Mouse (Mus musculus): Measurements from ENCODE around the gene Sbk2. TPM values are rescaled to one million over a fixed set of nuclear protein-coding genes. Genes with fewer than 3 reads are reported as not detected.

The Sbk2 gene
- polyA plus RNA-seq, 1 experiment from 2014 or later: 0.30 TPM

- Histone ChIP-seq H3K4me1 (peaks cover 52% of the 10 kb centered on the region), H3K9ac (no peak within 1 kb of the TSS), H3K9me3 (no peaks in the 10 kb centered on the region), H3K27me3 (replicated peaks) (no peaks in the 10 kb centered on the region), H3K27ac (peak within 1 kb of the TSS; percentile 93), H3K4me2 (peak within 1 kb of the TSS; percentile 57), H3K36me3 (peaks cover 6% of the 10 kb centered on the region; the same call in 1 of the 2 replicates), H3K4me3 (replicated peaks) (no peak within 1 kb of the TSS)
- WGBS: 6% methylated on average over 6 of the region's 6 CpGs
- ATAC-seq (ENCODE audit: insufficient read depth, low FRiP score, low read depth): peak; percentile 56
Observed at GRCm38 (mm10) chr7:4925441-4926381, 38.5 kb downstream of the Sbk2 start, which contains the start of gene Ssc5d. Gene Ssc5d, plus strand, starts transcription at chr7:4925785.

DNA sequence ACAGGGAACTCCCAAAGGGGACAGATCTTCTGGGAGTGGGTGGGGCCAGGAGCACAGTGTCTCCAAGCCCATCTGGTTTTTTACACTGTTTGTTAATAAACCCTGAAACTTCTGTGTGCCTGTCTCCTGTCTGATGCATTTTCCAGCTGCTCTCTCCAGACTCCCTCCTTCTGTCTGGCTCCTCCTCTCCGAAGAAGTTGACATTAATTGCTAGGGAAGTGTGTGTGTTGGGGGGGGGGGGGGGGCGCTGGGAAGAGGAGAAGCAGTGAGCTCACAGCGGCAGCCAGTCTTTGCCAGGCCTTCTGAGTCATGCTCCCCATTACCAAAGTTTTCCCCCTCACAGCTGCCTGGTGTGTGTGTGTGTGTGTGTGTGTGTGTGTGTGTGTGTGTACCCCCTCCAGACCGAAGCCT lies 39.3 kb downstream of the Sbk2 start:
- 2% methylated on average over 4 of the region's 4 CpGs for WGBS
- Histone ChIP-seq H3K27me3 (replicated peaks) (no peaks in the 10 kb centered on the region), H3K9ac (no peak overlapping the region), H3K4me1 (peaks cover 52% of the 10 kb centered on the region), H3K27ac (peak overlapping the region; percentile 93), H3K9me3 (no peaks in the 10 kb centered on the region), H3K36me3 (peaks cover 14% of the 10 kb centered on the region), H3K4me2 (peak overlapping the region; percentile 57), H3K4me3 (replicated peaks) (no peak overlapping the region)
- peak; percentile 24 for ATAC-seq (ENCODE audit: insufficient read depth, low FRiP score, low read depth)

GRCm38 (mm10) chr7:4924483-4924882 lies 39.7 kb downstream of the Sbk2 start:
- H3K27me3 ChIP-seq (replicated peaks): no peaks in the 10 kb centered on the region
- H3K9ac ChIP-seq: no peak overlapping the region; the same call in 1 of the 2 replicates
- peaks cover 19% of the 10 kb centered on the region for H3K36me3 ChIP-seq
- no peak overlapping the region for H3K4me3 ChIP-seq (replicated peaks)
- H3K9me3 ChIP-seq: no peaks in the 10 kb centered on the region
- WGBS: 2% methylated on average over 4 of the region's 4 CpGs
- H3K27ac ChIP-seq: peak overlapping the region; percentile 93
- ATAC-seq (ENCODE audit: insufficient read depth, low FRiP score, low read depth): no peak
- H3K4me2 ChIP-seq: peak overlapping the region; percentile 57
- peaks cover 52% of the 10 kb centered on the region for H3K4me1 ChIP-seq

DNA sequence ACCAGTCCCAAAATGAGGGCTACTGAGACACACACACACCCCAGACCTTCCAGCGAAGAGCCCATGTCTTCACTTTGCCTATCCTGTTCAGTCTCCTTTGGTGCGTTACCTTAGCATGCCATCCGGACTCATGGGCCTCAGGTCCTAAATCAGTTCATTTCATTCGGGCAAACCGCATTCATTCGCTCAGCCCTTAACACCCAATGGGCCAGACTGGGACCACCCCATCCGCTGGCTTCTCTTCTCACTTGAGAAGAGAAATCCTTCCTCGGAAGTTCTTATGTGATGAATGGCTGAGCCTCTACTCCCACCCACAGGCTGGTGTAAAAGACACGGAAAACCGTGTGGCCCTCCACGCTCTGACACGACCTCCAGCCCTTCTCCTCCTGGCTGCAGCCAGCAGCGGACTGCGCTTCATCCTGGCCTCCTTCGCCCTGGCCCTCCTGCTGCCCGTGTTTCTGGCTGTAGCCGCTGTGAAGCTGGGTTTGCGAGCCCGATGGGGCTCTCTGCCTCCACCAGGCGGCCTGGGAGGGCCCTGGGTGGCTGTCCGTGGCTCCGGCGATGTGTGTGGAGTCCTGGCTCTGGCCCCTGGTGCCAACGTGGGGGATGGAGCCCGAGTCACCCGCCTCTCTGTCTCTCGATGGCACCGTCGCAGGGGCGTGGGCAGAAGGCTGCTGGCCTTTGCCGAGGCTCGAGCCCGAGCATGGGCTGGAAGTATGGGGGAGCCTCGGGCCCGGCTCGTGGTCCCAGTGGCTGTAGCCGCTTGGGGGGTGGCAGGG lies 40.4 kb downstream of the Sbk2 start:
- WGBS: 8% methylated on average over 37 of the region's 37 CpGs
- no peak for ATAC-seq (ENCODE audit: insufficient read depth, low FRiP score, low read depth)
- peak overlapping the region; percentile 13 for H3K4me3 ChIP-seq (replicated peaks)
- no peaks in the 10 kb centered on the region for H3K9me3 ChIP-seq
- H3K4me2 ChIP-seq: peak overlapping the region; percentile 57
- no peak overlapping the region; the same call in 1 of the 2 replicates for H3K9ac ChIP-seq
- H3K36me3 ChIP-seq: peaks cover 26% of the 10 kb centered on the region
- H3K27ac ChIP-seq: peak overlapping the region; percentile 93
- peaks cover 52% of the 10 kb centered on the region for H3K4me1 ChIP-seq
- H3K27me3 ChIP-seq (replicated peaks): no peaks in the 10 kb centered on the region

DNA sequence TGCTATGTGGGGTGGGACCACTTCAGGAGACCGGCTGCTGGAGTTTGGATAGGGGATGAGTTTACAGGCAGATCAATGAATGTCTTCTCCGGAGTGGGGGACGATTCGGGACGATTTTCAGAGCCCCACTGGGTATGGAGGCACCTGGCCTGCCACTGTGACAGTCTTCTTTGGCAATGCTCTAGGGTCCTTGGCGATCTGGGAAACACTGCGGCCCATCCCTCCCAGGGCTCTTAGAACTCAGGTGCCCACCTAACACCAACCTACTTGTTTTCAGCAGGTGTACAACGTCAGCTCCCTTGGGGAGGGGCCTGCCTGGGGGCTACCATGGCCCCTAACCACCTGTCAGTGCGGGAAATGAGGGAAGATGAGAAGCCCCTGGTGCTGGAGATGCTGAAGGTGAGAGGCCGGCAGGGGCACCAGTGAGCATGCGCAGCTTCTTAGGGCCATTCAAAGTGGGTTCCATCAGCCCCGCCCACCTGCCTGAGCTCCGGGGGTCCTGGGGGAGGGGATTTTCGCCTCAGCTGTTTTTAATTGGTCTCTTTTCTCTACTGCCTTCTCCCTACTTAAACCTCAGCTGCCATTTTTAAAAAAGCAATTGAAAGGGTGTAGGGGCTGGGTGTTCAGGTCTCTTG lies 41.2 kb downstream of the Sbk2 start:
- no peaks in the 10 kb centered on the region for H3K9me3 ChIP-seq
- 2% methylated on average over 14 of the region's 14 CpGs for WGBS
- peak overlapping the region; percentile 93 for H3K27ac ChIP-seq
- peaks cover 31% of the 10 kb centered on the region for H3K36me3 ChIP-seq
- no peak overlapping the region for H3K9ac ChIP-seq
- peak overlapping the region; percentile 26 for H3K4me3 ChIP-seq (replicated peaks)
- H3K4me1 ChIP-seq: peaks cover 52% of the 10 kb centered on the region
- ATAC-seq (ENCODE audit: insufficient read depth, low FRiP score, low read depth): no peak
- peak overlapping the region; percentile 57 for H3K4me2 ChIP-seq
- no peaks in the 10 kb centered on the region for H3K27me3 ChIP-seq (replicated peaks)

DNA sequence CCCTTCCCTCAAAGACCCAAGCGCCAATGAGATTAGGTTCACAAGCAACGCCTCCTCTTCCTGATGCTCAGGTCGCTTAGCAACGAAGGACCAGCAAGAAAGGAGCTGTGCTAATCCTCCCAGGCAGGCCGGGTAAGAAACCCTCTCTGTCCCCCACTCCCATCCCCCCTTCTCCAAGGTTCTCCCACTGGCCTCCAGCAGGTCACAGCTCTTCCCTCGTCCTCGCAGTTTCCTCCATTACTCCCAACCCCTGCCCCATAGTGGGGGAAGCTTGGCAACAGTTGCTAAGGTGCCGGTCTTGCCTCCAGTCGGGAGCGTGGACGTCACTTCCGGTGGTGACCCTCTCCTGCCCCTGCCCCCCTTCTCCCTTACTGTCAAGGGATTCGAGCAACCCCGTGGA lies 41.7 kb downstream of the Sbk2 start:
- H3K4me3 ChIP-seq (replicated peaks): peak overlapping the region; percentile 26
- no peak for ATAC-seq (ENCODE audit: insufficient read depth, low FRiP score, low read depth)
- H3K27me3 ChIP-seq (replicated peaks): no peaks in the 10 kb centered on the region
- WGBS: 2% methylated on average over 14 of the region's 14 CpGs
- H3K9me3 ChIP-seq: no peaks in the 10 kb centered on the region
- peak overlapping the region; percentile 93; the same call in 1 of the 2 replicates for H3K27ac ChIP-seq
- no peak overlapping the region for H3K9ac ChIP-seq
- H3K4me1 ChIP-seq: peaks cover 52% of the 10 kb centered on the region
- peak overlapping the region; percentile 57 for H3K4me2 ChIP-seq
- peaks cover 31% of the 10 kb centered on the region for H3K36me3 ChIP-seq

DNA sequence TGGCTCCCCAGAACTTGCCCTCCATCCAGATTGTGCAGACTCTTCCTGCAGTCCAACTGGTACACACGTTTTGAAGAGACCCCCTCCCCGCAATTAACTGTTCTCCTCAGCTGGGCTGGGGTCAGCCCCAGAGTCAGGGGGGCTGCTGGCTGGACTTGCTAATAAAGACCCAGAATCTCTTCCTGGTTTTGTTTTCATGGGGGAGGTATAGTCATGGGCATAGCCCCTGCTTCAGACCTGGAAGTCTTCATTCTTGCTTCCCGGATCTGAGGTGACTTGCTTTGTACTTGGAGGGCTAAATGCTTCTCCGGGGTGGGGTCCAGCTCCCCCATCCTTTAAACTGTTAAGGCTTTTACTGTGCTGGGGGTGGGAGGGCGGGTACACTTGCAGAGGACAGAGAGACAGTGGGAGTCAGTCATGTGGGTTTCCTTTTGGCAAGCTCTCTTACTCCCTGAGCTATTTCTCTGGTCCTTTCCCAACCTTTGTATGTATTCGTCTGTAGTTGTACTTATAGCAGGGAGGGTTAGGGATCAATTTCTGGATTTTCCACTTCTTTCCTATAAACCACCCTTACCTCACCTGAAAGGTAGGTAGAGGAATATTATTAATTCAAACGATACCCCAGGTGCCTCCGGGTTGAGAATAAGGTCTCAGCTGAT lies 42.3 kb downstream of the Sbk2 start, which contains the start of gene Nat14:
Gene Nat14, plus strand, starts transcription at position 205 of the 659 bp plus-strand sequence.
- 29% methylated on average over 8 of the region's 8 CpGs for WGBS
- peak within 1 kb of the TSS; percentile 57 for H3K4me2 ChIP-seq
- H3K4me3 ChIP-seq (replicated peaks): peak within 1 kb of the TSS; percentile 26
- no peak within 1 kb of the TSS for H3K9ac ChIP-seq
- H3K27me3 ChIP-seq (replicated peaks): no peaks in the 10 kb centered on the region
- peaks cover 50% of the 10 kb centered on the region for H3K4me1 ChIP-seq
- no peaks in the 10 kb centered on the region for H3K9me3 ChIP-seq
- H3K27ac ChIP-seq: peak within 1 kb of the TSS; percentile 93
- ATAC-seq (ENCODE audit: insufficient read depth, low FRiP score, low read depth): no peak
- H3K36me3 ChIP-seq: peaks cover 31% of the 10 kb centered on the region

DNA sequence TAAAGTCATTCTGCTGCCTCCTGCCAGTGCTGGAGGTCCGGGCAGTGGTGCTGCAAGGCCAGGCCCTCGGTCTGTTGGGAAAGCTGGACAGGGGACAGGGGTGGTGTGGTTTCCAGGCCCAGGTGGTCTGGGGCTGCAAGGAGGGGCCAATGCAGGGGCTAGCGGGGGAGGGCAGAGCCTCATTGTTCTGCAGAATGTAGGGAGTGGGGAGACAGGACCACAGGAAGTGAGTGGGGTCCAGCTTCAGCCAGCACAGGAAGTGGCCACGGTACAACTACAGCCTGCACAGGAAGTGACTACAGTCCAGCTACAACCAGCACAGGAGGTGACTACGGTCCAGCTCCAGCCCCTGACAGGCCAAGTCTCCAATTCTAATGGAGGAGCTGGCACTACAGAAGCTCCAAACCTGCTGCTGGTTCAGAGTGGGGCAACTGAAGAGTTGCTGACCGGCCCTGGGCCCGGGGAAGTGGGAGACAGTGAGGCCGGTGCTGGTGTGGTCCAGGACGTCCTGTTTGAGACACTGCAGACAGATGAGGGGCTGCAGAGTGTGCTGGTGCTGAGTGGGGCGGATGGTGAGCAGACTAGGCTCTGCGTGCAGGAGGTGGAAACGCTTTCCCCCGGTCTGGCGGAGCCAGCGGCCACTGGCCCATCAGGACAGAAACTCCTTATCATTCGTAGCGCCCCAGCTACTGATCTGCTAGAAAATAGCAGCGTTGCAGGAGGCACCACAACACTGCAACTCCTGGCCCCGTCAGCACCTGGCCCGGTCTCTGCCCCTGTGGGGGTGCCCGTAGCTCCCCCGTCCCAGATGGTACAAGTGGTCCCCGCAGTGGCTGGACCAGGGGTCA lies 43.0 kb downstream of the Sbk2 start:
- peaks cover 31% of the 10 kb centered on the region for H3K36me3 ChIP-seq
- H3K27ac ChIP-seq: peak overlapping the region; percentile 59
- peaks cover 50% of the 10 kb centered on the region for H3K4me1 ChIP-seq
- no peak overlapping the region for H3K4me2 ChIP-seq
- 58% methylated on average over 23 of the region's 23 CpGs for whole genome bisulfite sequencing
- no peak for ATAC-seq (ENCODE audit: insufficient read depth, low FRiP score, low read depth)
- no peaks in the 10 kb centered on the region for H3K27me3 ChIP-seq (replicated peaks)
- no peak overlapping the region for H3K4me3 ChIP-seq (replicated peaks)
- no peaks in the 10 kb centered on the region for H3K9me3 ChIP-seq
- no peak overlapping the region for H3K9ac ChIP-seq

GRCm38 (mm10) chr7:4920496-4920895 lies 43.7 kb downstream of the Sbk2 start:
- Histone ChIP-seq H3K4me3 (replicated peaks) (no peak overlapping the region), H3K27ac (peak overlapping the region; percentile 59), H3K36me3 (peaks cover 31% of the 10 kb centered on the region), H3K27me3 (replicated peaks) (no peaks in the 10 kb centered on the region), H3K9ac (no peak overlapping the region), H3K9me3 (no peaks in the 10 kb centered on the region), H3K4me2 (no peak overlapping the region), H3K4me1 (peaks cover 48% of the 10 kb centered on the region)
- 89% methylated on average over 19 of the region's 19 CpGs for WGBS
- no peak for ATAC-seq (ENCODE audit: insufficient read depth, low FRiP score, low read depth)

GRCm38 (mm10) chr7:4919971-4920370 lies 44.2 kb downstream of the Sbk2 start:
- Histone ChIP-seq H3K9me3 (no peaks in the 10 kb centered on the region), H3K27me3 (replicated peaks) (no peaks in the 10 kb centered on the region), H3K36me3 (peaks cover 31% of the 10 kb centered on the region), H3K4me1 (peaks cover 43% of the 10 kb centered on the region), H3K4me3 (replicated peaks) (no peak overlapping the region), H3K27ac (no peak overlapping the region), H3K9ac (no peak overlapping the region), H3K4me2 (no peak overlapping the region)
- no peak for ATAC-seq (ENCODE audit: insufficient read depth, low FRiP score, low read depth)
- WGBS: 85% methylated on average over 21 of the region's 21 CpGs

Data from stomach, embryonic 15.5 days (tissue).